Mouse (Mus musculus) myocyte (in vitro differentiated cells): ENCODE results near the gene Olfr1323. TPM values are rescaled to one million over a fixed set of nuclear protein-coding genes. Genes with fewer than 3 reads are reported as not detected.

Experiments
- H3K27me3 ChIP-seq: one replicate; pipeline ENCODE4 v1.6.1; 2011; ENCODE audit not compliant: control insufficient read depth, insufficient read depth, insufficient read length
- H3K36me3 ChIP-seq: one replicate; pipeline ENCODE4 v1.6.1; 2011; ENCODE audit not compliant: control insufficient read depth, insufficient read depth
- H3K4me2 ChIP-seq: one replicate; pipeline ENCODE4 v1.6.1; 2011; ENCODE audit warnings: low read depth, control low read depth
- H3K4me3 ChIP-seq: one replicate; pipeline ENCODE4 v1.5.1; 2011; ENCODE audit warnings: mild to moderate bottlenecking, control low read depth, moderate library complexity
- H3K79me2 ChIP-seq: one replicate; pipeline ENCODE4 v1.6.1; 2011; ENCODE audit not compliant: control insufficient read depth, insufficient read depth
- H3ac ChIP-seq: one replicate; pipeline ENCODE4 v1.6.1; 2011; ENCODE audit not compliant: control insufficient read depth, insufficient read length
- CEBPB ChIP-seq: IDR thresholded peaks from 2 replicates; pipeline ENCODE4 v1.6.1; 2011; ENCODE audit warnings: mild to moderate bottlenecking, moderate library complexity; ENCODE audit not compliant: poor library complexity, insufficient read depth, severe bottlenecking
- E2F4 ChIP-seq: IDR thresholded peaks from one replicate; pipeline ENCODE4 v1.6.1; 2011; ENCODE audit warnings: mild to moderate bottlenecking, control low read depth, moderate library complexity; ENCODE audit not compliant: insufficient read depth
- MAX ChIP-seq: IDR thresholded peaks from one replicate; pipeline ENCODE4 v1.6.1; 2011; ENCODE audit warnings: low read depth, mild to moderate bottlenecking, control low read depth
- MYOD1 ChIP-seq, 3 experiments: IDR thresholded peaks; one replicate each; pipeline ENCODE4 v1.6.1; 2011; ENCODE audit warnings: control low read depth in 2 of 3, low read depth in 2 of 3, mild to moderate bottlenecking in 2 of 3, moderate library complexity in 1 of 3; ENCODE audit not compliant: insufficient read length in 2 of 3, control insufficient read depth in 1 of 3
- MYOG ChIP-seq, 3 experiments: IDR thresholded peaks; one replicate each; pipeline ENCODE4 v1.6.1; 2011; ENCODE audit warnings: control low read depth in 2 of 3, low read depth in 2 of 3, mild to moderate bottlenecking in 2 of 3; ENCODE audit not compliant: insufficient read length in 2 of 3, control insufficient read depth in 1 of 3, insufficient read depth in 1 of 3
- POLR2A ChIP-seq: IDR thresholded peaks from one replicate; pipeline ENCODE4 v1.6.1; 2011; ENCODE audit warnings: low read depth, mild to moderate bottlenecking, control low read depth, moderate library complexity; ENCODE audit not compliant: insufficient read length
- POLR2AphosphoS2 ChIP-seq: IDR thresholded peaks from one replicate; pipeline ENCODE4 v1.6.1; 2011; ENCODE audit warnings: low read depth, control low read depth; ENCODE audit not compliant: insufficient read length
- REST ChIP-seq: IDR thresholded peaks from one replicate; pipeline ENCODE4 v1.6.1; 2011; ENCODE audit warnings: mild to moderate bottlenecking, control low read depth, moderate library complexity; ENCODE audit not compliant: insufficient read depth, insufficient read length
- SRF ChIP-seq: IDR thresholded peaks from one replicate; pipeline ENCODE4 v1.6.1; 2011; ENCODE audit warnings: low read depth; ENCODE audit not compliant: control insufficient read depth, insufficient read length
- TCF12 ChIP-seq: IDR thresholded peaks from one replicate; pipeline ENCODE4 v1.6.1; 2011; ENCODE audit warnings: mild to moderate bottlenecking, control low read depth; ENCODE audit not compliant: poor library complexity, insufficient read depth, severe bottlenecking
- TCF3 ChIP-seq: IDR thresholded peaks from one replicate; pipeline ENCODE4 v1.6.1; 2011; ENCODE audit warnings: low read depth, control low read depth; ENCODE audit not compliant: insufficient read length
- USF1 ChIP-seq: IDR thresholded peaks from one replicate; pipeline ENCODE4 v1.6.1; 2011; ENCODE audit warnings: low read depth, mild to moderate bottlenecking, control low read depth, moderate library complexity
- polyA plus RNA-seq: library from polyadenylated mRNA; unstranded; fragments of >200 nt; fragmentation: generic; extraction: Trizol; gene quantifications from one replicate; pipeline ENCODE4 v1.2.1, GENCODE M21; 2012; ENCODE audit warnings: missing spikeins

The Olfr1323 gene
- not detected for polyA plus RNA-seq

DNA sequence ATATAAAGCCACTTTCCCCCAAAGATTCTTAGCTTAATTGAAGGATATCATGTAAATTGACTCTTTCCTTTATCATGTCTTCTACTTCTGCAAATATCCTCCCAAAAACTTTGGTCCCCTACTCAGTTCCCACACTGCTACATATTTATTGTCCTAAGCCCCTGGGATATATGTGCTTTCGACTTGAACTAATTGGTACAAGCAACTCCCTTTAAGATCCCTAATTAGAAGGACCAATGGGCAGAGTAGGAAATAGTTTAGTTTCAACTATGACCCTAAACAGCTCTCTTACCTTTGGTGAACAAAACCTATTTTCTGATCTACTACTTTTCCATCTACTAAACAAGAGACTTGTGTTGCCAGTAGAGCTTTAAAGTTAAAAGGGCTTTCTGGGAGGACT lies at the start of gene Olfr1323:
Gene Olfr1323 (minus strand): TSS at position 101 of the 400 bp plus-strand sequence.
- no peak for TF ChIP-seq SRF
- no peak for TF ChIP-seq TCF12
- no peak for TF ChIP-seq MAX
- no peak for TF ChIP-seq REST
- TF ChIP-seq CEBPB: no peak
- TF ChIP-seq MYOG (IDR thresholded peaks at IDR 0.05; ENCODE audit: control insufficient read depth in 1 of 3, insufficient read depth in 1 of 3, insufficient read length in 2 of 3, low read depth in 2 of 3): no peak
- TF ChIP-seq E2F4: no peak
- no peak for TF ChIP-seq MYOD1 (IDR thresholded peaks at IDR 0.05; ENCODE audit: control insufficient read depth in 1 of 3, insufficient read length in 2 of 3, low read depth in 2 of 3)
- no peak for TF ChIP-seq USF1
- no peak for TF ChIP-seq TCF3
- no peak for TF ChIP-seq POLR2A
- no peak for TF ChIP-seq POLR2AphosphoS2

DNA sequence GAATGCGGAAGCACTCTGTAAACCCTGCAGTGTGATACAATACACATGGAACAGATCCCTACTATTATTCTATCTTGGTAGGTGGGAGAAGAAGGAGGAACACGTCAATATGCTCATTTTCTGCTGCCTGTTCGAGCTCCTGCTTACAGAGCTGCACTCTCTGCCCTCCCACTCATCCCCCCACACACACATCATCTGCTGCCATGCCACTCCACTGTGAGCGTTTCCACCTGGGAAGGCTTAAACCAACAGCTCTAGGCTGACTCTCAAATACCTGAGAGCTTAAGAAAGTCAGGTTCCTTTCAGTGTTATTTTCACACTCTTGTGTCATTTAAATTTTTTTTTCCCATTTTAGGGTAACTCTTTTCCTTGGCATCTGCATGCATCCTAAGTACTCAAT lies 6.9 kb downstream of the Olfr1323 start:
- Histone ChIP-seq H3K27me3 (no peaks in the 10 kb centered on the region), H3K79me2 (no peaks in the 10 kb centered on the region), H3K36me3 (no peaks in the 10 kb centered on the region), H3K4me2 (no peak overlapping the region), H3K4me3 (no peak overlapping the region), H3ac (no peak overlapping the region)
- TF ChIP-seq MYOG (IDR thresholded peaks at IDR 0.05; ENCODE audit: control insufficient read depth in 1 of 3, insufficient read depth in 1 of 3, insufficient read length in 2 of 3, low read depth in 2 of 3) (no peak), E2F4 (no peak), MYOD1 (IDR thresholded peaks at IDR 0.05; ENCODE audit: control insufficient read depth in 1 of 3, insufficient read length in 2 of 3, low read depth in 2 of 3) (no peak), POLR2AphosphoS2 (no peak), SRF (no peak), TCF3 (no peak), TCF12 (no peak), REST (no peak)

More for the DNA sequence above, at the start of gene Olfr1323:
- no peaks in the 10 kb centered on the region for H3K27me3 ChIP-seq
- no peak within 1 kb of the TSS for H3K4me3 ChIP-seq
- no peak within 1 kb of the TSS for H3ac ChIP-seq
- no peaks in the 10 kb centered on the region for H3K79me2 ChIP-seq
- no peaks in the 10 kb centered on the region for H3K36me3 ChIP-seq
- H3K4me2 ChIP-seq: no peak within 1 kb of the TSS

Other genes with a start within 250 kb of the Olfr1323 start
- gene Igsf1, start 221.6 kb downstream of the Olfr1323 start, polyA plus RNA-seq: not detected
- not detected for gene Olfr1322, start 127.9 kb downstream of the Olfr1323 start, polyA plus RNA-seq